In genomic region chr9:48754418-48754817, GRCm38 (mm10) we compare ENCODE assay signal across 24 mouse cellular contexts.
"Had no signal": no experiment of that assay in that cellular context is flagged by ENCODE, and none has a peak within 500 bp of the region (broad histone marks: within the 10 kb centered on the region; RNA-seq: fewer than 3 reads in every experiment).

No protein-coding gene starts in this region.

- DNase-seq: gastrocnemius, postnatal 25 days; heart, postnatal 14 days; heart, postnatal 4 days; kidney, adult 18-20 months; kidney, adult 8-10 months; kidney, postnatal 10 days; kidney, postnatal 25 days; kidney, postnatal 4 days; layer of hippocampus, adult 9-11 months; liver; liver, embryonic 13.5 days had no signal

- H3K4me3 ChIP-seq: hindbrain, embryonic 10.5 days; intestine, embryonic 15.5 days; left cerebral cortex, adult 2 months; limb, embryonic 10.5 days; limb, embryonic 12.5 days; liver, embryonic 13.5 days; liver, embryonic 15.5 days had no signal

- H3K9ac ChIP-seq: hindbrain, embryonic 14.5 days; intestine, embryonic 15.5 days; limb, embryonic 12.5 days; liver, embryonic 13.5 days; liver, embryonic 15.5 days had no signal

- H3K36me3 ChIP-seq: intestine, embryonic 15.5 days; limb, embryonic 10.5 days; limb, embryonic 12.5 days; liver, embryonic 13.5 days; liver, embryonic 15.5 days had no signal

- H3K4me2 ChIP-seq: heart, embryonic 11.5 days; hindbrain, embryonic 14.5 days; intestine, embryonic 15.5 days; limb, embryonic 12.5 days; liver, embryonic 11.5 days; liver, embryonic 13.5 days; liver, embryonic 15.5 days had no signal

- H3K9me3 ChIP-seq: hindbrain, embryonic 10.5 days; intestine, embryonic 15.5 days; limb, embryonic 10.5 days; limb, embryonic 12.5 days; liver, embryonic 13.5 days; liver, embryonic 15.5 days had no signal

- H3K27me3 ChIP-seq: intestine, embryonic 15.5 days; liver, embryonic 15.5 days had no signal

- H3K27ac ChIP-seq: hindbrain, embryonic 14.5 days; intestine, embryonic 15.5 days; limb, embryonic 12.5 days; liver, embryonic 13.5 days; liver, embryonic 15.5 days had no signal

- ATAC-seq: forebrain, embryonic 16.5 days; hindbrain, embryonic 16.5 days; inflammation-experienced regulatory T-cells, adult 6 months; intestine, embryonic 15.5 days; intestine, postnatal 0 days had no signal
